Mouse (Mus musculus) thymus, adult 2 months (tissue): ENCODE data around the gene Fbxo21. TPM values are rescaled to one million over a fixed set of nuclear protein-coding genes. Genes with fewer than 3 reads are reported as not detected.
A peak's percentile ranks its signal among the peaks of the same experiment; 100 is the strongest.

Experiments used
- DNase-seq: peaks from one replicate; pipeline ENCODE4 v3.0.0; 2021
- H3K27ac ChIP-seq: fragments of 200-500 bp; 2 replicates; pipeline ENCODE4 v1.5.1; 2012; ENCODE audit warnings: low read length, control low read depth; ENCODE audit not compliant: control insufficient read depth, insufficient read depth
- H3K27me3 ChIP-seq: fragments of 200-500 bp; 2 replicates; pipeline ENCODE4 v1.6.1; 2012; ENCODE audit warnings: mild to moderate bottlenecking, low read length, moderate library complexity, mixed read lengths; ENCODE audit not compliant: control insufficient read depth, insufficient read depth
- H3K36me3 ChIP-seq: fragments of 200-500 bp; 2 replicates; pipeline ENCODE4 v1.6.1; 2012; ENCODE audit warnings: mild to moderate bottlenecking, low read length, moderate library complexity; ENCODE audit not compliant: control insufficient read depth, insufficient read depth
- H3K4me1 ChIP-seq: fragments of 200-500 bp; replicated peaks from 2 replicates; pipeline ENCODE4 v1.6.1; 2012; ENCODE audit warnings: low read length; ENCODE audit not compliant: control insufficient read depth, insufficient read depth
- H3K4me3 ChIP-seq: fragments of 200-500 bp; 2 replicates; pipeline ENCODE4 v1.5.1; 2012; ENCODE audit warnings: mild to moderate bottlenecking, low read length, control low read depth, moderate library complexity; ENCODE audit not compliant: control insufficient read depth, insufficient read depth
- CTCF ChIP-seq: fragments of 200-500 bp; IDR thresholded peaks from 2 replicates; pipeline ENCODE4 v1.5.1; 2012; ENCODE audit warnings: mild to moderate bottlenecking, control low read depth, low read length, moderate library complexity, borderline replicate concordance; ENCODE audit not compliant: control insufficient read depth, poor library complexity, insufficient read depth; ENCODE audit errors: extremely low read depth
- POLR2A ChIP-seq: fragments of 200-500 bp; IDR thresholded peaks from 2 replicates; pipeline ENCODE4 v1.6.1; 2012; ENCODE audit warnings: mild to moderate bottlenecking, low read length, control low read depth, moderate library complexity; ENCODE audit not compliant: control insufficient read depth, poor library complexity, insufficient read depth; ENCODE audit errors: extremely low read depth
- whole genome bisulfite sequencing: fragments of 180-500 bp; shearing (Covaris S2); methylation state at CpG from one replicate; pipeline ENCODE4 v1.1.7; 2018; 5-methylcytosine and 5-hydroxymethylcytosine counted together
- polyA plus RNA-seq: library from polyadenylated mRNA; depleted of rRNA; stranded (reverse); fragments of >200 nt; gene quantifications from 2 replicates; pipeline ENCODE4 v1.2.3, GENCODE M21; 2012

Fbxo21 gene
- polyA plus RNA-seq, 1 experiment = 43.3 TPM

- 7% methylated on average over 30 of the region's 30 CpGs for WGBS
- peaks cover 9% of the 10 kb centered on the region for H3K36me3 ChIP-seq
- TF ChIP-seq CTCF (no peak), POLR2A (no peak)
- peaks cover 14% of the 10 kb centered on the region for H3K4me1 ChIP-seq
- H3K27ac ChIP-seq = no peak overlapping the region
- peak; percentile 23 for DNase-seq
- peak overlapping the region; percentile 89 for H3K4me3 ChIP-seq
- H3K27me3 ChIP-seq = no peaks in the 10 kb centered on the region
Measured at GRCm38 (mm10) chr5:117977501-117978158, 1.1 kb downstream of the Fbxo21 start.

DNA sequence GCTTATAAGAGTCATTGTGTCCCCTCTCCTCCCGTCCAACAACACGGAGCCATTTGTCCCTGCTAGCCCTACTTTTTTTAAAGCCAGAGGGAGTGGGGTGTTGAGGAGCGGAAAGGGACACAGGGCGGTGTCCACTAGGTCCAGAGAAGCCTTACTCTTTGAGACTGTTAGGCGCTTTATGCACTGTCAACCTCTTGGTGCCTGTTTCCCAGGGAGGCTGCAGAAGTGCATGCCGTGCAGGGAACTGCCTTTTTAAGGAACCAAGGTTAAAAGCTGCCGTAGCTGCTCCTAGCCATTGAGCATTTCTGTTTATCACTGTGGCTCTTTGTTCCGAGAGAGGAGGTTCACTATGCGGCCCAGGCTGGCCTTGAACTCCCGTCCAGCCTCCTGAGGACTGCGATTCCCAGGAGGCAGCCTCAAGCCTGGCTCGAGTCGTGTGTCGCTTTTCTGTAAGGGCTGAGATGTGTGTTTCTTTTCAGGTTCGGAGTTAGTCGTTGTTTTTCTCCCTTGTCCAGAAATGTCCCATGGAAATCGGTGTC, 1.7 kb downstream of the Fbxo21 start:
- TF ChIP-seq POLR2A (no peak), CTCF (no peak)
- peaks cover 9% of the 10 kb centered on the region for H3K36me3 ChIP-seq
- 85% methylated on average over 17 of the region's 17 CpGs for WGBS
- peaks cover 14% of the 10 kb centered on the region for H3K4me1 ChIP-seq
- H3K27me3 ChIP-seq = no peaks in the 10 kb centered on the region
- H3K4me3 ChIP-seq = no peak overlapping the region
- DNase-seq = no peak
- H3K27ac ChIP-seq = no peak overlapping the region

DNA sequence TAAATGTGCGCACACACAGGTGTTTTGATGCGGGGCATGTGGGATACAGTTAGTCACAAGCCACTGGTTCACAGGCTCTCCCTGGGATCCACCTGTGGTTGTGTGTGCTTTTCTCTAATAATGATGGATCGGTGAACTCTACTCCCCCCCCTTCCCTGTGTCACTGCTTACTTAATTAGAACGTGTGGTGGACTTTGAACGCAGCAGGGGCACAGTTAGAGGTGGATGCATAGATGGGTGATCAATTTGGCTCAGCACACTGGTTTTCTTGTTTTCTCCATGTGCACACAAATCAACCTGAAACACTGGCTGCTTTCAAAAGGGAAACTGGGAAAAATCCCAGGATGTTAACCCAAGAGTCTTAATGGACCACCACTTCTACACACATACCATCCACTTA, 2.6 kb downstream of the Fbxo21 start:
- DNase-seq = no peak
- peaks cover 9% of the 10 kb centered on the region for H3K36me3 ChIP-seq
- H3K4me1 ChIP-seq = peaks cover 14% of the 10 kb centered on the region
- no peak for TF ChIP-seq CTCF
- no peak for TF ChIP-seq POLR2A
- H3K27ac ChIP-seq = no peak overlapping the region
- 96% methylated on average over 5 of the region's 5 CpGs for WGBS
- no peaks in the 10 kb centered on the region for H3K27me3 ChIP-seq
- no peak overlapping the region for H3K4me3 ChIP-seq

DNA sequence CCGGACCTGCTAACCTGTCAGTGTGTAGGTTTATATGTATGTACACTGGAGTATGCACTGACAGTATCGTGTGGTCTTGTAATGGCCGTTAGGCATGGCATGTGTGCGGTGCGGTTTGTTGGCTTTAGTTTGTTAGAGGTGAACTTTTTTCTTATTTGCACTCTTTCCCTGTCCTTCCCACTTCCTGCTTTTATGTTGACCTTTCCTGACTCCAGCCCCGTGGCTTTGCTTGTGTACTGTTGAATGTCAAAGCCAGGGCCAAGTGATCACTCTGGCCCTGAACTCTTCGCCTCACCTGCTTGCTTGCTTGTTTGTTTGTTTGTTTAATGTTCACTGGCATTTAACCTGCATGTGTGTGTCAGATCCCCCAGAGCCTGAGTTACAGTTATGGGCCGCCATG, 4.4 kb downstream of the Fbxo21 start:
- Histone ChIP-seq H3K27me3 (no peaks in the 10 kb centered on the region), H3K27ac (no peak overlapping the region), H3K4me1 (peaks cover 14% of the 10 kb centered on the region), H3K36me3 (peaks cover 9% of the 10 kb centered on the region), H3K4me3 (no peak overlapping the region)
- no peak for DNase-seq
- TF ChIP-seq CTCF (no peak), POLR2A (no peak)
- WGBS = 97% methylated on average over 8 of the region's 8 CpGs

- H3K27ac ChIP-seq = no peak overlapping the region
- H3K27me3 ChIP-seq = no peaks in the 10 kb centered on the region
- no peak overlapping the region for H3K4me3 ChIP-seq
- peaks cover 14% of the 10 kb centered on the region for H3K4me1 ChIP-seq
- WGBS = 90% methylated on average over 5 of the region's 5 CpGs
- peaks cover 16% of the 10 kb centered on the region for H3K36me3 ChIP-seq
- TF ChIP-seq CTCF (no peak), POLR2A (no peak)
- no peak for DNase-seq
Measured at GRCm38 (mm10) chr5:117981943-117982342, 5.4 kb downstream of the Fbxo21 start.

DNA sequence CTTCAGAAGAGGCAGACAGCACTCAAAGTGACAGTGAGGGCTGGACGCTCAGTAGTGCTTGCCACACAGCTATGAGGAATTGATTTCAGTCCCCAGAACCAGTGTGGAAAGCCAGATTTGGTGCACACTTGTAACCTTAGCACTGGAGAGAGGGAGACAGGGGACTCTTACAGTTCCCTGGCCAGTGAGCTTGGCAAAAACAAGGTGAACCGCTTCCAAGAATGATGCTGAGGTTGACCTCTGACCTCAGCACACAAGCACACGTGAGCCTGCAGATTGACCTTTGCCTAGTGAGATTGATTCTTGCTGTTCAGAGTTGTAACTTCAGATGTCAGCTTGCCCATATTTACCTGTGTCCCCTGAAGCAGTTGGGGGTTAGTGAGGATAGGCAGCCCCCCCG, 9.8 kb downstream of the Fbxo21 start:
- peaks cover 23% of the 10 kb centered on the region for H3K36me3 ChIP-seq
- H3K27me3 ChIP-seq = no peaks in the 10 kb centered on the region
- H3K4me1 ChIP-seq = no peaks in the 10 kb centered on the region
- H3K27ac ChIP-seq = no peak overlapping the region
- no peak overlapping the region for H3K4me3 ChIP-seq
- WGBS = 94% methylated on average over 4 of the region's 4 CpGs
- no peak for TF ChIP-seq CTCF
- TF ChIP-seq POLR2A = no peak
- DNase-seq = no peak

DNA sequence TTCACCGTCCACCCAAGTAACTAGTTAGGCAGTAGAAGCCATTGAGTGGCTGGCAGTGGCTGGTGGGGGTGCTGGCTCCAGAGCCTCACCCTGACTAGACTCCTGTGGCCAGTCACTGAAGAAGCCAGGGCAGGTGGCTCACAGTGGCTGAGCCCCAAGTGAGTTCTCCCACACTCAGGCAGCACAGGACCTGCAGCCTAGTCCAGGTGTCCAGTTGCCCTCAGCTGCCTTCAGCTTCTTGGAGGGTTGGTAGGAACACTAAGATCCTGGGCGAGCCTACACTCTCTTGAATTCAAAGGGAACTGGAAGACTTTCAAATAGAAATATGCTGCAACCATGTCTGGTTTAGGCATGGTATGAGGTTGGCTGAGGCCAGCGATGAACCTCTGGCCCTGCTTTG, 11.4 kb downstream of the Fbxo21 start:
- Histone ChIP-seq H3K27ac (no peak overlapping the region), H3K4me3 (no peak overlapping the region), H3K27me3 (no peaks in the 10 kb centered on the region), H3K36me3 (peaks cover 36% of the 10 kb centered on the region), H3K4me1 (no peaks in the 10 kb centered on the region)
- 94% methylated on average over 3 of the region's 3 CpGs for WGBS
- TF ChIP-seq CTCF (no peak), POLR2A (no peak)
- no peak for DNase-seq
